Mouse (Mus musculus): ENCODE measurements around the gene Ptges.

- TF ChIP-seq CTCF (IDR thresholded peaks at IDR 0.05; ENCODE audit: low read depth) = no peak
- no peak for TF ChIP-seq EP300 (optimal IDR thresholded peaks at IDR 0.05)
Observed at GRCm38 (mm10) chr2:30846236-30846635, 83.4 kb downstream of the Ptges start.

Measured in stomach, postnatal 0 days (tissue).